Mouse (Mus musculus) liver, embryonic 14.5 days (tissue): ENCODE measurements around the gene Fzr1.

Source experiments
- CTCF ChIP-seq: IDR thresholded peaks from 2 replicates; pipeline ENCODE4 v1.5.1; 2016; ENCODE audit warnings: antibody characterized with exemption, low read depth, control low read depth
- EP300 ChIP-seq: IDR thresholded peaks from 2 replicates; pipeline ENCODE4 v1.6.1; 2016; ENCODE audit warnings: antibody characterized with exemption, low read depth

- TF ChIP-seq CTCF (no peak), EP300 (no peak)
These were observed 25.8 kb upstream of the Fzr1 start for GRCm38 (mm10) chr10:81404082-81404481.
